Mouse (Mus musculus): ENCODE data around the gene Agmat.

DNA sequence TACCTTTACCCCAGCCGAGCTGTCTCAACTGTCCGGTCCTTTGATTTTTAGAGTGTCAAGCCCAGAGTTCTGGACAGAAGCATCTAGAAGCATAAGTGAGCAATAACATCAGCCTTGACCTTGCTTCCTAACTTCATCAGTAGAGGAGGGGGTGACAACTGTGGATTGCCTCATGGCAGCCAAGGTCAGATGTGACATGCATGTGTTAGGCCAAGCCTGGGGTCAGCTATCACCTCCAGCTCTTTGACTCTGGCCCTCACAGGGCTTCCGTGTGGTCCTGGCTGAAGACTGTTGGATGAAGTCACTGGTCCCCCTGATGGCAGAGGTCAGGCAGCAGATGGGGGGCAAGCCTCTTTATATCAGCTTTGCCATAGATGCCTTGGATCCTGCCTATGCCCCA is 10.7 kb downstream of the Agmat start:
- TF ChIP-seq EP300 (IDR thresholded peaks at IDR 0.05; ENCODE audit: low read depth) (no peak), CTCF (IDR thresholded peaks at IDR 0.05; ENCODE audit: low read depth) (no peak)
